Mouse (Mus musculus) MEL (cell line): ENCODE results near the gene Sorl1. TPM values are rescaled to one million over a fixed set of nuclear protein-coding genes. Genes with fewer than 3 reads are reported as not detected.

Source experiments
- DNase-seq: peaks from one replicate; pipeline ENCODE4 v3.0.0; 2011; ENCODE audit warnings: low read depth, low spot score
- H3K27ac ChIP-seq: 2 replicates; pipeline ENCODE4 v1.5.1; 2012; ENCODE audit warnings: low read depth, mild to moderate bottlenecking, control low read depth, low read length, moderate library complexity; ENCODE audit not compliant: control insufficient read depth
- H3K27me3 ChIP-seq, 2 experiments: fragments of 150-350 bp in 1 of 2; sonication (generic) in 1 of 2; 2 replicates each; pipeline ENCODE4 v1.6.1; 2012; ENCODE audit warnings: low read length in 2 of 2, mild to moderate bottlenecking in 2 of 2, improper control_type of control experiment in 1 of 2, moderate library complexity in 1 of 2; ENCODE audit not compliant: insufficient read depth in 2 of 2, control insufficient read depth in 1 of 2
- H3K36me3 ChIP-seq, 2 experiments: 2 replicates each; pipeline ENCODE4 v1.6.1; 2012 to 2014; ENCODE audit warnings: low read length in 2 of 2, improper control_type of control experiment in 1 of 2, inconsistent platforms in 1 of 2, mild to moderate bottlenecking in 1 of 2; ENCODE audit not compliant: insufficient read depth in 2 of 2, control insufficient read depth in 1 of 2
- H3K4me1 ChIP-seq, 2 experiments: fragments of 150-350 bp in 1 of 2; sonication (generic) in 1 of 2; 2 replicates each; pipeline ENCODE4 v1.6.1; 2012; ENCODE audit warnings: low read length in 2 of 2, improper control_type of control experiment in 1 of 2, mild to moderate bottlenecking in 1 of 2; ENCODE audit not compliant: insufficient read depth in 2 of 2, control insufficient read depth in 1 of 2
- H3K4me3 ChIP-seq, 2 experiments: fragments of 150-350 bp in 1 of 2; sonication (generic) in 1 of 2; 2 replicates each; pipeline ENCODE4 v1.5.1; 2012; ENCODE audit warnings: low read depth in 2 of 2, low read length in 2 of 2, mild to moderate bottlenecking in 2 of 2, moderate library complexity in 2 of 2, control low read depth in 1 of 2, improper control_type of control experiment in 1 of 2; ENCODE audit not compliant: control insufficient read depth in 1 of 2, insufficient read depth in 1 of 2
- H3K79me2 ChIP-seq: 2 replicates; pipeline ENCODE4 v1.6.1; 2012; ENCODE audit warnings: mild to moderate bottlenecking, low read length, moderate library complexity; ENCODE audit not compliant: control insufficient read depth, poor library complexity, insufficient read depth
- H3K9ac ChIP-seq: 2 replicates; pipeline ENCODE4 v1.6.1; 2012; ENCODE audit warnings: low read depth, mild to moderate bottlenecking, control low read depth, low read length, moderate library complexity; ENCODE audit not compliant: control insufficient read depth, poor library complexity, severe bottlenecking
- H3K9me3 ChIP-seq: fragments of 150-350 bp; sonication (generic); replicated peaks from 2 replicates; pipeline ENCODE4 v1.6.1; 2012; ENCODE audit warnings: mild to moderate bottlenecking, low read length, improper control_type of control experiment, moderate library complexity; ENCODE audit not compliant: insufficient read depth
- CHD1 ChIP-seq: IDR thresholded peaks from 2 replicates; pipeline ENCODE4 v1.6.1; 2012; ENCODE audit warnings: low read depth, mild to moderate bottlenecking, inconsistent platforms, low read length, improper control_type of control experiment
- CTCF ChIP-seq, 3 experiments: IDR thresholded peaks in 2 of 3; conservative IDR thresholded peaks in 1 of 3; 2 replicates each; pipeline ENCODE4 v1.5.1; 2011 to 2012; ENCODE audit warnings: low read length in 3 of 3, low read depth in 2 of 3, mild to moderate bottlenecking in 2 of 3, improper control_type of control experiment in 1 of 3, inconsistent platforms in 1 of 3, mixed read lengths in 1 of 3, moderate library complexity in 1 of 3; ENCODE audit not compliant: control insufficient read depth in 1 of 3, insufficient read depth in 1 of 3, poor library complexity in 1 of 3, severe bottlenecking in 1 of 3
- E2F4 ChIP-seq: IDR thresholded peaks from 2 replicates; pipeline ENCODE4 v1.6.1; 2011; ENCODE audit warnings: low read depth, low read length, improper control_type of control experiment, borderline replicate concordance
- GABPA ChIP-seq: IDR thresholded peaks from 2 replicates; pipeline ENCODE4 v1.6.1; 2012; ENCODE audit warnings: low read depth, mild to moderate bottlenecking, inconsistent platforms, low read length, improper control_type of control experiment, moderate library complexity
- GATA1 ChIP-seq: IDR thresholded peaks from 2 replicates; pipeline ENCODE4 v1.6.1; 2011; ENCODE audit warnings: low read depth, low read length, improper control_type of control experiment
- HCFC1 ChIP-seq: IDR thresholded peaks from 2 replicates; pipeline ENCODE4 v1.6.1; 2012; ENCODE audit warnings: low read depth, mild to moderate bottlenecking, inconsistent platforms, low read length, improper control_type of control experiment, moderate library complexity
- KAT2A ChIP-seq: conservative IDR thresholded peaks from 2 replicates; pipeline ENCODE4 v1.6.1; 2012; ENCODE audit warnings: low read depth, low read length, improper control_type of control experiment, inconsistent platforms
- MAZ ChIP-seq: IDR thresholded peaks from 2 replicates; pipeline ENCODE4 v1.6.1; 2012; ENCODE audit warnings: low read depth, mild to moderate bottlenecking, inconsistent platforms, low read length, improper control_type of control experiment
- MEF2A ChIP-seq: IDR thresholded peaks from 2 replicates; pipeline ENCODE4 v1.6.1; 2014; ENCODE audit warnings: low read depth, mild to moderate bottlenecking, inconsistent platforms, low read length, improper control_type of control experiment; ENCODE audit not compliant: poor library complexity, insufficient replicate concordance, severe bottlenecking; ENCODE audit errors: extremely low read depth
- MXI1 ChIP-seq: IDR thresholded peaks from 2 replicates; pipeline ENCODE4 v1.6.1; 2011; ENCODE audit warnings: mild to moderate bottlenecking, low read depth, low read length, improper control_type of control experiment
- NELFE ChIP-seq: IDR thresholded peaks from 2 replicates; pipeline ENCODE4 v1.6.1; 2011; ENCODE audit warnings: low read depth, low read length, improper control_type of control experiment
- POLR2AphosphoS2 ChIP-seq: IDR thresholded peaks from 2 replicates; pipeline ENCODE4 v1.6.1; 2011; ENCODE audit warnings: low read length, improper control_type of control experiment
- RAD21 ChIP-seq: IDR thresholded peaks from 2 replicates; pipeline ENCODE4 v1.6.1; 2011; ENCODE audit warnings: mild to moderate bottlenecking, low read depth, low read length, improper control_type of control experiment
- RCOR1 ChIP-seq: IDR thresholded peaks from 2 replicates; pipeline ENCODE4 v1.6.1; 2012; ENCODE audit warnings: low read depth, mild to moderate bottlenecking, inconsistent platforms, low read length, improper control_type of control experiment
- TAL1 ChIP-seq: IDR thresholded peaks from 2 replicates; pipeline ENCODE4 v1.6.1; 2012; ENCODE audit warnings: mild to moderate bottlenecking, inconsistent platforms, low read length, moderate library complexity, mixed read lengths
- TBP ChIP-seq: IDR thresholded peaks from 2 replicates; pipeline ENCODE4 v1.8.0; 2011; ENCODE audit warnings: low read depth, low read length, improper control_type of control experiment
- USF1 ChIP-seq: IDR thresholded peaks from 2 replicates; pipeline ENCODE4 v1.6.1; 2014; ENCODE audit warnings: low read depth, mild to moderate bottlenecking, inconsistent platforms, low read length, improper control_type of control experiment, moderate library complexity
- ZC3H11A ChIP-seq: IDR thresholded peaks from 2 replicates; pipeline ENCODE4 v1.6.1; 2012; ENCODE audit warnings: low read depth, mild to moderate bottlenecking, inconsistent platforms, low read length, improper control_type of control experiment
- ZNF384 ChIP-seq: IDR thresholded peaks from 2 replicates; pipeline ENCODE4 v1.6.1; 2012; ENCODE audit warnings: low read depth, mild to moderate bottlenecking, inconsistent platforms, low read length, improper control_type of control experiment
- polyA plus RNA-seq, 2 experiments: library from polyadenylated mRNA; stranded (reverse) in 1 of 2; unstranded in 1 of 2; fragments of >175 nt in 1 of 2; fragments of >200 nt in 1 of 2; gene quantifications; 2 replicates each; pipeline versions ENCODE4 v1.2.1 to v1.2.4; 2012; ENCODE audit warnings: low replicate concordance in 2 of 2, low read depth in 1 of 2; ENCODE audit not compliant: insufficient read length in 2 of 2, insufficient read depth in 1 of 2, missing spikeins in 1 of 2
- total RNA-seq: library from RNA; depleted of rRNA; stranded (reverse); fragments of 300-350 nt; gene quantifications from 2 replicates; pipeline ENCODE4 v1.2.3, GENCODE M21; 2012

The Sorl1 gene
- total and polyA plus RNA-seq, 3 experiments: not detected

GRCm38 (mm10) chr9:42141549-42142210 lies 17.6 kb upstream of the Sorl1 start:
- Histone ChIP-seq H3K36me3 (no peaks in the 10 kb centered on the region), H3K79me2 (no peaks in the 10 kb centered on the region), H3K9ac (no peak overlapping the region), H3K27me3 (no peaks in the 10 kb centered on the region), H3K4me1 (no peaks in the 10 kb centered on the region), H3K4me3 (no peak overlapping the region), H3K27ac (no peak overlapping the region), H3K9me3 (no peaks in the 10 kb centered on the region)
- no peak for DNase-seq
- TF ChIP-seq ZC3H11A: no peak
- TF ChIP-seq E2F4: no peak
- no peak for TF ChIP-seq RAD21
- TF ChIP-seq USF1: no peak
- no peak for TF ChIP-seq KAT2A
- TF ChIP-seq CHD1: no peak
- TF ChIP-seq GABPA: no peak
- TF ChIP-seq ZNF384: no peak
- no peak for TF ChIP-seq MXI1
- no peak for TF ChIP-seq POLR2AphosphoS2
- no peak for TF ChIP-seq TAL1
- no peak for TF ChIP-seq HCFC1
- no peak for TF ChIP-seq TBP

GRCm38 (mm10) chr9:42138248-42138858 lies 14.3 kb upstream of the Sorl1 start:
- Histone ChIP-seq H3K4me3 (no peak overlapping the region), H3K9me3 (no peaks in the 10 kb centered on the region), H3K79me2 (no peaks in the 10 kb centered on the region), H3K27me3 (no peaks in the 10 kb centered on the region), H3K4me1 (no peaks in the 10 kb centered on the region), H3K36me3 (no peaks in the 10 kb centered on the region), H3K27ac (no peak overlapping the region), H3K9ac (no peak overlapping the region)
- no peak for DNase-seq
- TF ChIP-seq MAZ (no peak), MEF2A (no peak), POLR2AphosphoS2 (no peak), MXI1 (no peak), NELFE (no peak), RCOR1 (no peak), GATA1 (no peak), CTCF (IDR thresholded peaks at IDR 0.05 in 2 of 3, conservative IDR thresholded peaks at IDR 0.05 in 1 of 3; ENCODE audit: control insufficient read depth in 1 of 3, insufficient read depth in 1 of 3, low read depth in 2 of 3, low read length in 3 of 3, poor library complexity in 1 of 3, severe bottlenecking in 1 of 3) (no peak), USF1 (no peak)
